Mouse (Mus musculus): Measurements from ENCODE around the gene Tmem51. TPM values are rescaled to one million over a fixed set of nuclear protein-coding genes. Genes with fewer than 3 reads are reported as not detected.

Tmem51 gene
- polyA plus RNA-seq, 1 experiment = 9.5 TPM

Other genes starting within 250 kb of the Tmem51 start
- not detected in 2 replicates for gene Ctrc, start 237.9 kb downstream of the Tmem51 start, polyA plus RNA-seq (2012; rRNA removed)
- 244 and 256 TPM in 2 replicates for gene Efhd2, start 209.4 kb downstream of the Tmem51 start, polyA plus RNA-seq (2012; rRNA removed)
- gene Fhad1, start 69.2 kb downstream of the Tmem51 start, polyA plus RNA-seq (2012; rRNA removed) = 9.5 and 9.8 TPM in 2 replicates
- gene Kazn, start 155.1 kb upstream of the Tmem51 start, polyA plus RNA-seq (2012; rRNA removed) = 44.3 and 47.1 TPM in 2 replicates